Mouse (Mus musculus): ENCODE results near the gene Hoxb13. TPM values are rescaled to one million over a fixed set of nuclear protein-coding genes. Genes with fewer than 3 reads are reported as not detected.
A peak's percentile ranks its signal among the peaks of the same experiment; 100 is the strongest.

Gene Hoxb13
- polyA plus RNA-seq, 1 experiment from 2014 or later, result not detected

DNA sequence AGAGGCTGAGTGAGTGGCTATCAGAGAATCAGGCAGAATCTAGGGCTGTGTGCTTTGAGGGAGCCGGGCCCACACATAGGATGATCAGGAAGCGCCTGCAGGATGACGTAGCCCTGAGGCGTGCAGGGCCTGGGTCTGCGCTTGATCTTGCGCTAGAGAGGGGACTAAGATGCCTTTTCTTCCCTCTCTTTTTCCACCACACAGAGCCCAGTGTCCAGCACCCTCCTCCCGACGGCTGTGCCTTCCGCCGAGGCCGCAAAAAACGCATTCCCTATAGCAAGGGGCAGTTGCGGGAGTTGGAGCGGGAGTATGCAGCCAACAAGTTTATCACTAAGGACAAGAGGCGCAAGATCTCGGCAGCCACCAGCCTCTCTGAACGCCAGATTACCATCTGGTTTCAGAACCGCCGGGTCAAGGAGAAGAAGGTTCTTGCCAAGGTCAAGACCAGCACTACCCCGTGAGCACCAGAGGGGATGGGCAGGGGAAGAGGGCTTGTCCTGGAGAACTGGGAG lies 1.7 kb downstream of the Hoxb13 start:
- Histone ChIP-seq H3K9me3 (ENCODE audit: control insufficient read depth, low read length) (no peaks in the 10 kb centered on the region), H3K4me3 (ENCODE audit: low read depth, low read length) (no peak overlapping the region), H3K4me1 (ENCODE audit: control insufficient read depth, insufficient read depth, low read length) (peaks cover 9% of the 10 kb centered on the region), H3K36me3 (ENCODE audit: control insufficient read depth, insufficient read depth, low read length) (no peaks in the 10 kb centered on the region), H3K27me3 (ENCODE audit: control insufficient read depth, insufficient read depth, low read length) (peaks cover 98% of the 10 kb centered on the region), H3K27ac (replicated peaks; ENCODE audit: low read depth, low read length) (no peak overlapping the region), H3K4me2 (ENCODE audit: low read depth, severe bottlenecking) (no peak overlapping the region), H3K9ac (ENCODE audit: low read length) (no peak overlapping the region)
- 0% methylated on average over 20 of the region's 20 CpGs for WGBS
- no peak for ATAC-seq (ENCODE audit: insufficient number of reproducible peaks, low FRiP score, low TSS enrichment, low read depth)
- DNase-seq (ENCODE audit: low spot score), result no peak

DNA sequence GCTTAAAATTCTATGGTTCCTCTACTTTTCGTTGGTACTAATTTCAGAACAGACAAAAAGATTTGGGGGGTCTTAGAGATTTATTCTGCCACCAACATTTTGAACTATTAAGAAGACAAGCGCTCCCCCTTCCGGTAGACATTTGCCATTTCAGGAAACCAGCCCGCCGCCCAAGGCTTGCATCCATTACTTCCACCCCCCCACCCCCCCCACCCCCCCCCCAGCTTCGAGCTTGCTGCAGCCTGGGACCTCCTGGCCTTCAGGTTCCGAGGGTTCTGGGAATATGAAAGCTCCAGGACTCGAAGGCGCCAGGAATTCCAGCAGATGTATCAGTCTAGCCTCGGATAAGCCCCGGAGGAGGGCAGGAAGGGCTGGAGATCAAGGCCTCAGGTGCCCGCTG lies 4.5 kb downstream of the Hoxb13 start:
- Histone ChIP-seq H3K9me3 (ENCODE audit: control insufficient read depth, low read length) (no peaks in the 10 kb centered on the region), H3K4me1 (ENCODE audit: control insufficient read depth, insufficient read depth, low read length) (peaks cover 6% of the 10 kb centered on the region), H3K4me2 (ENCODE audit: low read depth, severe bottlenecking) (no peak overlapping the region), H3K4me3 (ENCODE audit: low read depth, low read length) (no peak overlapping the region), H3K36me3 (ENCODE audit: control insufficient read depth, insufficient read depth, low read length) (no peaks in the 10 kb centered on the region), H3K9ac (ENCODE audit: low read length) (no peak overlapping the region), H3K27me3 (ENCODE audit: control insufficient read depth, insufficient read depth, low read length) (peaks cover 100% of the 10 kb centered on the region), H3K27ac (replicated peaks; ENCODE audit: low read depth, low read length) (no peak overlapping the region)
- no peak for ATAC-seq (ENCODE audit: insufficient number of reproducible peaks, low FRiP score, low TSS enrichment, low read depth)
- DNase-seq (ENCODE audit: low spot score), result no peak
- WGBS, result 0% methylated on average over 12 of the region's 12 CpGs

DNA sequence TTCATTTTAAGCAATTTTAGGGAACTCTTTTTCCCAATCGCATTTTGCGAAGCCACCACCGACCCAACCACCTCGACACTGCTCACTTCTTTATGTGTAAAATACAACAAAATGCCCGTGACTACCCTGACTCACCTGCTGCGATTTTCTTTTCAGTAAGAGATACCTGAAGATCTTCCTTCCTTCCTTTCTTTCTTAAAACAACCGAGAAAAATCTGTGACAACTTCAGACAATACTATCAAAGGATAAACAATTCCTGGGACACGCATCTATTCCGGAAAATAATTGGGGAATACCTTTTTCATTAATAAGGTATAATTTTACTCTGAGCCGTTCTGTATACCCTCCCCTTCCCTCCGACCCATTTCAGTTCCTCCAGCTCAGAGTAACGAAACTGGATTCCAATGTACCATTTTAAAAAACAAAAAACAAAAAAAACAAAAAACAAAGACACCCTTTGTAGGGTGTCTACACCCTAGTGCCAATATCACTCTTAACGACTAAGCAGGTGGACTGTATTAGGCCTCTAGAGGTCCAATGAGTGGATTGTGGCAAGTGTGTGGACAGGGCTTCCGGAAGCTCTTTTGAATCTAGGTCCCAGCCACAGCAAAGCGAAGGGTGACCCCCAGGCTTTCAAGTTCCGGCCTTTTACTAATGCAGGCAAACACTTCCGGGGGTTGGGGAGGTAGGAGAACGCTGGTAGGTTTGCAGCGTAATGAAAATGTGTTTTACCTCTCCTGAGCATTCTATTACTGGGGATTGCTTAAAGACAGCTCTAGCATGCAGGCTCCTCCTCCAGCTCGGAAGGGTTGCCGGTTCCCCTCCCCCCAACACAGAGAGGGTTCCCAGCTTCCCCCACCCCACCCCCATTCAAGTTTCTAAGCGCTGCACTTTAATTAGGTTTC lies 5.3 kb downstream of the Hoxb13 start:
- no peak for DNase-seq (ENCODE audit: low spot score)
- Histone ChIP-seq H3K27ac (replicated peaks; ENCODE audit: low read depth, low read length) (no peak overlapping the region), H3K9ac (ENCODE audit: low read length) (no peak overlapping the region)

DNA sequence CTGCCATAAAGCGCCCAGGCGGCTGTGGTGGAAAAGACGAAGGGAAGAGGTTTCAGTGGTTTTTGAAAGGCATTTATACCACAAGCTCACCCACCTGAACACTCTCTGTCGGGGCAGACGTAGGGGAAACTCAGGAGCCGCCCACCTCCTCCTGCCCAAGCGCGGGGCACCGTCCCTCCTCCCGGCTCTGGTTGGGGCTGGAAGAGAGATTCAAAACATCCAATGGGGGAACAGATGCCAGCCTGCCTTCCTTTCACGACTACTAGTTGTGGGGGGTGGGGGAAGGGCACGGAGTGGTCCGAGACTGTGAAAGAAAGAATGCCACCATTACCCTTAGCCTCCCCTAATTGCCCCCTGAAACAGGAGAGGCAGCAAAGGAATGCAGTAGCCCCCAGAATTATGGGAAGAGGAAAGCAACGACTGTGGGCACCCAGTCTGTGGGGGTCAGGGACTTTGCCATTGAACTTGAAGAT lies 6.1 kb downstream of the Hoxb13 start:
- Histone ChIP-seq H3K4me1 (ENCODE audit: control insufficient read depth, insufficient read depth, low read length) (no peaks in the 10 kb centered on the region), H3K36me3 (ENCODE audit: control insufficient read depth, insufficient read depth, low read length) (no peaks in the 10 kb centered on the region), H3K9me3 (ENCODE audit: control insufficient read depth, low read length) (no peaks in the 10 kb centered on the region), H3K4me3 (ENCODE audit: low read depth, low read length) (no peak overlapping the region), H3K27ac (replicated peaks; ENCODE audit: low read depth, low read length) (no peak overlapping the region), H3K4me2 (ENCODE audit: low read depth, severe bottlenecking) (no peak overlapping the region), H3K27me3 (ENCODE audit: control insufficient read depth, insufficient read depth, low read length) (peaks cover 97% of the 10 kb centered on the region), H3K9ac (ENCODE audit: low read length) (no peak overlapping the region)
- under 1% methylated on average over 14 of the region's 14 CpGs for WGBS
- ATAC-seq (ENCODE audit: insufficient number of reproducible peaks, low FRiP score, low TSS enrichment, low read depth), result no peak
- no peak for DNase-seq (ENCODE audit: low spot score)

More for the DNA sequence above, 5.3 kb downstream of the Hoxb13 start:
- no peak overlapping the region for H3K4me2 ChIP-seq (ENCODE audit: low read depth, severe bottlenecking)
- no peaks in the 10 kb centered on the region; the same call in 1 of the 2 replicates for H3K4me1 ChIP-seq (ENCODE audit: control insufficient read depth, insufficient read depth, low read length)
- peaks cover 99% of the 10 kb centered on the region for H3K27me3 ChIP-seq (ENCODE audit: control insufficient read depth, insufficient read depth, low read length)
- 3% methylated on average over 22 of the region's 22 CpGs for WGBS
- no peak overlapping the region for H3K4me3 ChIP-seq (ENCODE audit: low read depth, low read length)
- H3K9me3 ChIP-seq (ENCODE audit: control insufficient read depth, low read length), result no peaks in the 10 kb centered on the region
- no peaks in the 10 kb centered on the region for H3K36me3 ChIP-seq (ENCODE audit: control insufficient read depth, insufficient read depth, low read length)
- no peak for ATAC-seq (ENCODE audit: insufficient number of reproducible peaks, low FRiP score, low TSS enrichment, low read depth)

DNA sequence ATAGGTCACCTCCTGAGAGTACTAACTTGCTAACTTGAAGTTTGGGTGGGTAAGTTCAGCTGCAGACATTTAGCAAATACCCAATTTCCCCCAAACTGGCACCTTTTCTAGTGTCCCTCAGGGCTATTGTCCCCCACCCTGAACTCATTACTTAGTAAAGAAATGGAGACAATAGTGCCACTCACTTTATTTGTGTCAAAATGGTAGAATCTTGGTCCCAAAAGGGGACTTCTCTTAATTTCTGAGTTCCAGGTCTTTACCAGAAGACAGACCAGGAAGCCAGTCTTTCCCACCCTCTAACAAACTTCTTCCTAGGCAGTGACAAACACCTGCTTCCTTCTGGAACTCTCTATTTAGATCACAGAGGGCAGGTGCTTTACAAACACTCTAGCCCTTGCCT lies 7.6 kb downstream of the Hoxb13 start:
- Histone ChIP-seq H3K4me2 (ENCODE audit: low read depth, severe bottlenecking) (no peak overlapping the region), H3K27ac (replicated peaks; ENCODE audit: low read depth, low read length) (no peak overlapping the region), H3K9ac (ENCODE audit: low read length) (no peak overlapping the region), H3K9me3 (ENCODE audit: control insufficient read depth, low read length) (no peaks in the 10 kb centered on the region), H3K4me1 (ENCODE audit: control insufficient read depth, insufficient read depth, low read length) (no peaks in the 10 kb centered on the region), H3K4me3 (ENCODE audit: low read depth, low read length) (no peak overlapping the region), H3K27me3 (ENCODE audit: control insufficient read depth, insufficient read depth, low read length) (peaks cover 96% of the 10 kb centered on the region), H3K36me3 (ENCODE audit: control insufficient read depth, insufficient read depth, low read length) (no peaks in the 10 kb centered on the region)
- DNase-seq (ENCODE audit: low spot score), result no peak
- ATAC-seq (ENCODE audit: insufficient number of reproducible peaks, low FRiP score, low TSS enrichment, low read depth), result no peak

DNA sequence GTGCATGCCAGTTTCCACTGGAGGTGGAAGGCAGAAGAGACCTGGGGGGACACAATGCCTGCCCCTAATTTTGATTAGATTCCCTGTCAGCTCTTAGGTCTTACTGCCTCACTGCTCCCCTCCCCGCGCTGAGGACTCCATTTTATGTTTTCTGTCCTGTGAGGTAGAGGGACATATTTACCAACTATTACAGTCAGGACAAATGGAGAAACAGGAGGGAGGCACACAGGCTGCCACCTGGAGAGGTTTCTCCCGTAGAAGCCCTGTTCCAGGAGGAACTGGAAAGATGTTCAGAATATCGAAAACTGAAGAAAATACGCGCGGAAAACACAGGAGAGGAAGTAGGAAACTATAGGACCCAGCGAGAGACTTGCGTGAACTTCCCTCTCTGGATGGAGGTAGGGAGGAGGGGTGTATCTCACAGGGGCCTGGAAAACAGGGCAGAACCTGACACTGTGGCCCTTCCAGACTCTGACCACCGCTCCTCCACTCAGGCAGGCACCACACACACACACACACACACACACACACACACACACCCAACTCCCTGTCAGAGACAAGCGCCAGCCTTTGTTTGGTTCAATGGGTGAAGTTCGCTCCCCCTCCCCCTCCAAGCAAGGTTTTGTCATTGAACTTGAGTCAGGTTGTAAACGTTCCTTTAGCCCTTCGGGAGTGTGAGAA lies 8.4 kb downstream of the Hoxb13 start:
- Histone ChIP-seq H3K9me3 (ENCODE audit: control insufficient read depth, low read length) (no peaks in the 10 kb centered on the region), H3K4me2 (ENCODE audit: low read depth, severe bottlenecking) (no peak overlapping the region), H3K4me1 (ENCODE audit: control insufficient read depth, insufficient read depth, low read length) (no peaks in the 10 kb centered on the region), H3K27ac (replicated peaks; ENCODE audit: low read depth, low read length) (no peak overlapping the region), H3K36me3 (ENCODE audit: control insufficient read depth, insufficient read depth, low read length) (no peaks in the 10 kb centered on the region), H3K4me3 (ENCODE audit: low read depth, low read length) (no peak overlapping the region), H3K9ac (ENCODE audit: low read length) (no peak overlapping the region), H3K27me3 (ENCODE audit: control insufficient read depth, insufficient read depth, low read length) (peaks cover 95% of the 10 kb centered on the region)
- ATAC-seq (ENCODE audit: insufficient number of reproducible peaks, low FRiP score, low TSS enrichment, low read depth) (no peak), DNase-seq (ENCODE audit: low spot score) (no peak)
- 1% methylated on average over 14 of the region's 14 CpGs for WGBS

DNA sequence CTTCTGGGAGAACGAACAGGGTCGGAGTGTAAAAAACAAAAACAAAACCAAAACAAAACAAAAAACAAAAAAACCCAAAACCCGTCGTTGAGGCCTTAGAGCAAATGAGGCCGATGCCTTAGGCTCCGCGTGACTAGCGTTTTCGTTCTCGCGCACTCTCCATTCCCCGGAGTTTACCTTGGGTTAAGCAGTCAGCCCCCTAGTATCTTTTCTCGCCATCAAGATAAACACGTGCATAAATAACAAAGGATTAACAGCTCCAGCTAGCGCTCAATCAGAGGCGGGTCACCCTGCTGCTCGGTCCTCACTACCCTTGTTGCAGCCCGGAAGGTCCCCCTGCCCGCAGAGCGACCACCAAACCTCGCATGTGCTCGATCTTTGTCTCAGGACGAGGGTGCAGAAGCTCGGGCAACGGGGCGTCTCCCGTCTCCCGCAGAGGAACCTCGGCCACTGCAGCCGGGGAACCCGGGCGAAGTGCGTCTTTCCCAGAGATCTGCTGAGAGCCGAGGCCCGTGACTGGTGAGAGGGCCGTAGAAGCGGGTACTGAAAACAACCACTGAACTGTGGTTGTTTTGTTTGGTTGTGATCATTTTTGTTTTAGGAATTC lies 9.2 kb downstream of the Hoxb13 start:
- no peaks in the 10 kb centered on the region for H3K36me3 ChIP-seq (ENCODE audit: control insufficient read depth, insufficient read depth, low read length)
- DNase-seq (ENCODE audit: low spot score) (peak; percentile 74), ATAC-seq (ENCODE audit: insufficient number of reproducible peaks, low FRiP score, low TSS enrichment, low read depth) (no peak)
- H3K9me3 ChIP-seq (ENCODE audit: control insufficient read depth, low read length), result no peaks in the 10 kb centered on the region
- H3K27me3 ChIP-seq (ENCODE audit: control insufficient read depth, insufficient read depth, low read length), result peaks cover 90% of the 10 kb centered on the region
- H3K4me2 ChIP-seq (ENCODE audit: low read depth, severe bottlenecking), result no peak overlapping the region
- H3K9ac ChIP-seq (ENCODE audit: low read length), result no peak overlapping the region
- H3K27ac ChIP-seq (replicated peaks; ENCODE audit: low read depth, low read length), result no peak overlapping the region
- WGBS, result under 1% methylated on average over 37 of the region's 37 CpGs
- H3K4me3 ChIP-seq (ENCODE audit: low read depth, low read length), result peak overlapping the region; percentile 11; the same call in 1 of the 2 replicates
- H3K4me1 ChIP-seq (ENCODE audit: control insufficient read depth, insufficient read depth, low read length), result no peaks in the 10 kb centered on the region

DNA sequence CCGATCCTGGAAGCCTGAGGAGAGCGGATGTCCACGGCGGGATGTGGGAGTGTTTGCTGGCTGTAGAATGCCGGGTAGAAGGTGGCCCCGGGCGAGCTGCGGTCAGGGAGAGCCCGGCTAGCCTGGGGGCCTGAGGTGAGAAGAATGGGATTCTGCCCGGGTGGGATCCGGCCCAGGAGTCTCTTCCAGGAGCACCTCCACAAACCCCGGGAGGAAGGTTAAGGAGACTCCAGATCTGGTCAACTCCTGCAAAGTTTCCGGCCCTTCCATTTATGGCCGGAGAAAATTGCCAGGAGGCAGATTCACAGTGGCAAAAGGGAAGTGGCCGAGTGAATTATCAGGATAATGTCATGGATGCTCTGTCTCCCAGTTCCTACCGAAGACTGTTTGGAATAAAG lies 9.7 kb downstream of the Hoxb13 start:
- H3K4me3 ChIP-seq (ENCODE audit: low read depth, low read length), result peak overlapping the region; percentile 11; the same call in 1 of the 2 replicates
- H3K9me3 ChIP-seq (ENCODE audit: control insufficient read depth, low read length), result no peaks in the 10 kb centered on the region
- WGBS, result under 1% methylated on average over 16 of the region's 16 CpGs
- H3K9ac ChIP-seq (ENCODE audit: low read length), result no peak overlapping the region
- no peaks in the 10 kb centered on the region for H3K36me3 ChIP-seq (ENCODE audit: control insufficient read depth, insufficient read depth, low read length)
- ATAC-seq (ENCODE audit: insufficient number of reproducible peaks, low FRiP score, low TSS enrichment, low read depth) (no peak), DNase-seq (ENCODE audit: low spot score) (no peak)
- no peak overlapping the region for H3K4me2 ChIP-seq (ENCODE audit: low read depth, severe bottlenecking)
- H3K27me3 ChIP-seq (ENCODE audit: control insufficient read depth, insufficient read depth, low read length), result peaks cover 89% of the 10 kb centered on the region
- H3K4me1 ChIP-seq (ENCODE audit: control insufficient read depth, insufficient read depth, low read length), result no peaks in the 10 kb centered on the region
- H3K27ac ChIP-seq (replicated peaks; ENCODE audit: low read depth, low read length), result no peak overlapping the region
